Mouse (Mus musculus): ENCODE data around the gene Nr3c2.

Nr3c2 gene

GRCm38 (mm10) chr8:77055492-77056021 lies 156.3 kb downstream of the Nr3c2 start:
- DNase-seq (ENCODE audit: low read depth, low spot score) = no peak

GRCm38 (mm10) chr8:77056853-77057252 lies 157.6 kb downstream of the Nr3c2 start:
- no peak for DNase-seq (ENCODE audit: low read depth, low spot score)

- no peak for DNase-seq (ENCODE audit: low read depth, low spot score)
These were observed 183.4 kb downstream of the Nr3c2 start for GRCm38 (mm10) chr8:77082687-77083086.

- DNase-seq (ENCODE audit: low read depth, low spot score) = no peak
These were observed 186.8 kb downstream of the Nr3c2 start for GRCm38 (mm10) chr8:77086036-77086435.

GRCm38 (mm10) chr8:77096721-77097120 lies 197.5 kb downstream of the Nr3c2 start:
- no peak for DNase-seq (ENCODE audit: low read depth, low spot score)

- no peak for DNase-seq (ENCODE audit: low read depth, low spot score)
These were observed 198.9 kb downstream of the Nr3c2 start for GRCm38 (mm10) chr8:77098101-77098500.

GRCm38 (mm10) chr8:77100370-77100769 lies 201.1 kb downstream of the Nr3c2 start:
- DNase-seq (ENCODE audit: low read depth, low spot score) = no peak

- DNase-seq (ENCODE audit: low read depth, low spot score) = no peak
These were observed 203.6 kb downstream of the Nr3c2 start for GRCm38 (mm10) chr8:77102879-77103278.

GRCm38 (mm10) chr8:77112719-77113118 lies 213.5 kb downstream of the Nr3c2 start:
- DNase-seq (ENCODE audit: low read depth, low spot score) = no peak

- no peak for DNase-seq (ENCODE audit: low read depth, low spot score)
These were observed 215.5 kb downstream of the Nr3c2 start for GRCm38 (mm10) chr8:77114769-77115168.

GRCm38 (mm10) chr8:77116419-77117079 lies 217.3 kb downstream of the Nr3c2 start:
- no peak for DNase-seq (ENCODE audit: low read depth, low spot score)

- DNase-seq (ENCODE audit: low read depth, low spot score) = no peak
These were observed 221.7 kb downstream of the Nr3c2 start for GRCm38 (mm10) chr8:77120810-77121570.

GRCm38 (mm10) chr8:77121571-77121890 lies 222.3 kb downstream of the Nr3c2 start:
- DNase-seq (ENCODE audit: low read depth, low spot score) = no peak

- DNase-seq (ENCODE audit: low read depth, low spot score) = no peak
These were observed 223.1 kb downstream of the Nr3c2 start for GRCm38 (mm10) chr8:77122300-77122699.

GRCm38 (mm10) chr8:77125777-77126176 lies 226.5 kb downstream of the Nr3c2 start:
- no peak for DNase-seq (ENCODE audit: low read depth, low spot score)

- DNase-seq (ENCODE audit: low read depth, low spot score) = no peak
These were observed 228.8 kb downstream of the Nr3c2 start for GRCm38 (mm10) chr8:77128006-77128405.

GRCm38 (mm10) chr8:77132903-77133637 lies 233.8 kb downstream of the Nr3c2 start:
- DNase-seq (ENCODE audit: low read depth, low spot score) = peak; percentile 91

- no peak for DNase-seq (ENCODE audit: low read depth, low spot score)
These were observed 234.6 kb downstream of the Nr3c2 start for GRCm38 (mm10) chr8:77133797-77134385.

- DNase-seq (ENCODE audit: low read depth, low spot score) = no peak
These were observed 246.0 kb downstream of the Nr3c2 start for GRCm38 (mm10) chr8:77145285-77145684.

GRCm38 (mm10) chr8:77154496-77154895 lies 255.3 kb downstream of the Nr3c2 start:
- DNase-seq (ENCODE audit: low read depth, low spot score) = no peak

- DNase-seq (ENCODE audit: low read depth, low spot score) = no peak
These were observed 270.1 kb downstream of the Nr3c2 start for GRCm38 (mm10) chr8:77169320-77169719.
